Mouse (Mus musculus) lung, postnatal 10 days (tissue): ENCODE results near the gene Btrc.

Source experiments
- DNase-seq: peaks from one replicate; pipeline ENCODE4 v3.0.0; 2021

Gene Btrc

DNA sequence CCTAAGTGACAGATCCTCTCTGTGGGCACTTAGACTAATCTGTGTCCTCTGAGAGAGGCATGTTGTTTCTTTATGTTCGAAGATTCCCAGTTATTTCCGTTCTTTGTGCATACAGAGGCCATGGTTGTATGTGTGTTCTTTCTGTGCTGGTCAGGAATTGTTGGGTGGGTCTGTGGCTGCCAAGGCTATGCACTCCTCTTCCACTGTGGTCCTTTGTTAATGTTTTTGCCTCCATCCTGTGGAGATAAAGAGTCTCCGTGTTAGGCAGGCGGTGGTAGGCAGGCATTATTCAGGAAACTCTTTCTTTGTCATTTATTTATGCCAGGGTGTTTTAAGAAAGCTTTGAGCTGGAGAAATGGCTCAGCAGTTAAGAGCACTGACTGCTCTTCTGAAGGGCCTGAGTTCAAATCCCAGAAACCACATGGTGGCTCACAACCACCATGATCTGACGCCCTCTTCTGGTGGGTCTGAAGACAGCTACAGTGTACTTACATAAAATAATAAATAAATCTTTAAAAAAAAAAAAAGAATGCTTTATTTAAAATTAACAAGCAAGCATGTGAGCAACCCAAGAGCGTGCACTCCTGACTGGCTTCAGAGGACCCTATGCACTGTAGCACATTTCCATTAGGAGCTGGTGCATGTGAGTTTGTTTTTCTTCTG lies 67.6 kb downstream of the Btrc start:
- DNase-seq: peak; percentile 29

DNA sequence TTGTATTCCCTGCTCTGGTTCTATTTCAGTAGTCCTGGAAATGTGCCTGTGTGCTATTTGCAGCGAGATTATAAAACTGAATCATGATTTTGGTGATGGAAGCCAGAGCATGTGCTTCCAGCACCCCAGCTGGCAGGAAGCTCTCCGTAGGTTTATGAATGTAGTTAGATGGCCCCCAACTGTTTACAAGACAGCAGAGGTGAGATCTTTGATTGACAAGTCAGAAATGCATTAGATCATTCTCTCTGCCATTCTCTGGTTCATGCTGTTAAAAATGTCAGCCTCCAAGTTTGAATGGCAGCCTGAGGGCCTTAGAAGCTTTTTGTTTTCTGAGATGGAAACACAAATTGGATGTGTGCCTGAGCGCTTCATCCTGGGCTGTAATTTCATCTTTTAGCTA lies 68.8 kb downstream of the Btrc start:
- DNase-seq: no peak

GRCm38 (mm10) chr19:45436019-45436418 lies 72.5 kb downstream of the Btrc start:
- DNase-seq: peak; percentile 83

GRCm38 (mm10) chr19:45437175-45437574 lies 73.6 kb downstream of the Btrc start:
- no peak for DNase-seq

GRCm38 (mm10) chr19:45438191-45438590 lies 74.7 kb downstream of the Btrc start:
- no peak for DNase-seq

- peak; percentile 27 for DNase-seq
Measured at GRCm38 (mm10) chr19:45438928-45439846, 75.7 kb downstream of the Btrc start.

- DNase-seq: peak; percentile 52
Measured at GRCm38 (mm10) chr19:45440554-45441175, 77.1 kb downstream of the Btrc start.

- DNase-seq: no peak
Measured at GRCm38 (mm10) chr19:45441717-45442116, 78.2 kb downstream of the Btrc start.

GRCm38 (mm10) chr19:45445253-45445933 lies 81.9 kb downstream of the Btrc start:
- DNase-seq: no peak

GRCm38 (mm10) chr19:45446631-45447030 lies 83.1 kb downstream of the Btrc start:
- no peak for DNase-seq

DNA sequence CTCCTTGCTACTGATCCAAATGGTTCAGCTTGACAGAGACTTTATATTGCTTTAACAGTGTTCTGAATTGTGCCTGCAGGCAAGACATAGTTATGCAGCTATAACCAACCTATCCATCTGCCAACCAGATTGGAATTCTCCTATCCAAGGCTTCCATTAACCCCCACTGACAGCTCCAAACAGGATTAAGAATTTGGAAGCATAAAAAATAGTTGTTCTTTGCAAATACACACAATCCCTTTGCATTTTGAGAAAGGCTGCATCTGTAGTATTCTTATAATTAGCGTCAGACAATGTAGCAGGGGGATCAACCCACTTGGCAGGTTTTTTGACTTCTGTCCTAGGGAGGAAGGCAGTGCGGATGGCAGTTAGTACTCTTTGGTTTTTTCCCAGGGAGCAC lies 83.7 kb downstream of the Btrc start:
- DNase-seq: no peak

DNA sequence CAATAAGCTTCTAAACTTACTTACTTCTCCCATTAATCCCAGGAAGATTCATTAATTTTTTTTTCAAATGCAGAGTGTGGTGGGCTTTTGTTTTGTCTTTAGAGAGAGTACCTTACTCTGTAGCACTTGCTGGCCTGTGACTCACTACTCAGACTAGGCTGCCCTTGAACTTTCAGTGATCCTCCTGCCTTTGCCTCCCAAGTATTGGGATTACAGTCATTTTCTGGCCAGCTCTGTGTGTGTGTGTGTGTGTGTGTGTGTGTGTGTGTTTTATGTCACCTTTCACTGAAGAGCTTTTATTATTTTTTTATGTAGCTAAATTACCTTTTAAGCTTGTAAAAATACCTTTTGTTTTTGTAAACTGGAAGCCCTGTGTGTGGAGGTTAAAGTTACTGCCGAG lies 84.4 kb downstream of the Btrc start:
- DNase-seq: no peak

DNA sequence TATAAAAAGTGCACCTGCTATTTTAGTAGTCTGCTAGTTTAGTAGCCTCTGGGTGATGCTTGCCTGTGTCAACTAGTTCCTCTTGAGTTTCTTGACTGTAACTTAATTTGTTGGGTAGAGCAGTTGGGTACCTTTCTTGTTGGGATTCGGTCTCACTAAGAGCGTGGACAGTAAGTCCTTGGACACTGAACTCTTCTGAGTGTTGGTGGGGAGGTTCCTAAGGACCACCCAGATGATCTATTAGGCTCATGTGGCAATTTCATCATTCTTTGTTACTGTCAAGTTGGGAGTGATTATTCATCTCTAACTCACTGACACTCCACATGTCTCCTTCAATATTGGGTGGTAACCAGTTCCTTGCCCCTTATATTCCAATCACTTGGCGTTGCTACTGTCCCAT lies 90.9 kb downstream of the Btrc start:
- DNase-seq: no peak

DNA sequence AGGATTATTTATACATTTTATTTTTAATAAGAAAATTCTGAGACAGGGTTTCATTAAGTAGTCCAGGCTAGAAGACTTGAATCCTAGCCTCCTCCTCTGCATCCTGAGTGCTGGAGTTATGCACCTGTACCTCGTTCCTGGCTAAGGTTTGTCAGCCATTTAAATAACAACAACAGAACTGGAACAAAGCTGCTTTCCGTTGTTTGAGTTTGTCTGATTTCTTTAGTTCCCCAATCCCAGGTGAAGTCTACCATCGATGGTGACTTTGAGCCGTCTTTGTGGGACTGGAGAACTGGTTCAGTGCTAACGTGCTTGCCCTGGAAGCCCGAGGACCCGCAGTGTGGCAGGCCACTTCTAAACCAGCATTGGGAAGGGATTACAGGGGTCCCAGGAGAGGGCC lies 93.4 kb downstream of the Btrc start:
- DNase-seq: no peak

DNA sequence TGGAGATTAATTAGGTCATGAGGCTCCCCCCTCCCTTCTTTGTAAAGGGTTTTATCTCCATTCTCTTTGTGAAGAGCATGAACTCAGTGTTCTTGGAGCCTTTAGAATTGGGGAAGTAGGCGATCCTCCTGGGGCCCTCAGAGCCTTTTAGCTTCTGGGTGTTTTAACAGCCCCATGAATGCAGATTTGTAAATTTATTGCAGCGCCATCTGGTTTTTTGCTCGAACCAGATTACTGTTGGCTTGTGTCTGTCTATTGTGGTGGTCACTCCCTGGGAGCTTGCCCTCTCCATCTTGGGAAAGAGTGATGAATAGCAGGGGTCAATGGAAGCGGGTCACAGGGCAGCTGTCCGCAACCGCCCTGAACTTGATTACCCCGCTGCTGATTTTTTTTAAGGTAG lies 95.2 kb downstream of the Btrc start:
- no peak for DNase-seq

GRCm38 (mm10) chr19:45459931-45460665 lies 96.6 kb downstream of the Btrc start:
- no peak for DNase-seq

- peak; percentile 52 for DNase-seq
Measured at GRCm38 (mm10) chr19:45460749-45461736, 97.5 kb downstream of the Btrc start.

GRCm38 (mm10) chr19:45469760-45470159 lies 106.2 kb downstream of the Btrc start:
- no peak for DNase-seq

DNA sequence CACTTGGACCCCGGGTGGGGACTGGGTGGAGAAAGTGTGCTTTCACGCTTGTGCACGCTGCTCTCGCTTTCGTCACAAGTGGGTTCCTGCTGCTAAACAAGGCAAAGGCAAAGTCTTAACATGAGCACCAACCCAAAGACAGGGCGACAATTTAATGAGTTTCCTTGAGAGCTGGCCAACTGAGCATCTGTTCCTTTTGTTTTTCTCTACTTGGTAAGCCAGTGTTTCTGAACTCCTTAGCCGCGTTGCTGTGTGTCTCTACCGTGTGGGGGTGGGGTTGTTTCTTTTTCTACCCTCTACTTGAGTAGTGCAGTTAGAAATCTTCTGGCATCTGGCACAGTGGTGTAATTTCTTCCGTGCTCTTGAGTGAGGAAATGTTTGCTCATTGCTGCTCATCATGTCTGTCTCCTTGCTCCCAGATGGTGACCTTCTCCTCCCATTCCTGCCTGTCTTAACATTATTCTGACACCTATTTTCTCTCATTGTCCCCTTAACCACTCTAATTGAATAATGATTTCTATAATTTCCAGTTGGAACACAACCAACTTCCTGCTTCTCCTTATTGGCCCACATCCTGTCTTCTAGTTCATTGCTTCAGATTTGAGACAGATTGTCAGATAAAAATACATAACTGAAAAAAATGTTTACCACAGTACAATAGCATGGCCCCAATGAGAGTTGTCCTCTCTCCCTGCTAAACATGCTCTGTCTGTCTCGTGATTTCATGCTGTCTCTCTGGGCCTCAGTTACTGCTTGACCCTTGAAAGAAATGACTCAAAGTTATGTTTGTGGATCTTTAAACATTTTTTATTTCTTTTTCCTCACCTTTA lies 109.4 kb downstream of the Btrc start:
- peak; percentile 45 for DNase-seq

DNA sequence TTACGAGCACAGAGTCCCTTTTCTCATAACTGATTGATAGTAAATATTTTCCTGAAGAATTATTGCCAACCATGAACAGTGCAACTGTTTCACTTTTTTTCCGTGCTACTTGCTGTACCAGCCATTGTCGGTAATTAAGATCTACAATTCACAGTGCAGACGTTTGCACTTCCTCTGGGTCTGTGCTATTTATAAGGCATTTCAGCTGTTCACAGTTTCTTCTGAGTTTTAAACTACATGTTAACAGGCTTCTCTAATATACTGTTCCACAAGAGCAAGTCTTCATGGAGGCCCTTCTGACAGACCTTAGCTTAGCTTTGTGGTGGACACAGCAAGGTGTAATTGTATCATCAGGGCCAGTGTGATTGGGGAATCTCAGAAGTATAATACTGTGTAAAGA lies 111.2 kb downstream of the Btrc start:
- no peak for DNase-seq
